8 mouse cellular contexts compared by ENCODE assay signal in genomic region chr11:83409792-83410291, GRCm38 (mm10). TPM values are rescaled to one million over a fixed set of nuclear protein-coding genes. Genes with fewer than 3 reads are reported as not detected.
DNase-seq lines count a peak whose midpoint lies in the region; ATAC-seq and TF ChIP-seq lines count a peak whose summit lies in the region.

No protein-coding gene starts in this region.

- H3K27me3 ChIP-seq in lung, postnatal 0 days (replicated peaks; ENCODE audit: insufficient read depth, low read length), result no peaks in the 10 kb centered on the region
- no peaks in the 10 kb centered on the region for H3K27me3 ChIP-seq in forebrain, postnatal 0 days (ENCODE audit: insufficient read depth, low read length)
- peaks cover 70% of the 10 kb centered on the region for H3K27me3 ChIP-seq in liver, embryonic 13.5 days

- H3K27ac ChIP-seq in lung, postnatal 0 days (ENCODE audit: low read length), result no peak overlapping the region
- peak overlapping the region; percentile 36 for H3K27ac ChIP-seq in forebrain, postnatal 0 days (ENCODE audit: low read depth, low read length)
- no peak overlapping the region for H3K27ac ChIP-seq in liver, embryonic 13.5 days

- TF ChIP-seq CTCF in lung, postnatal 0 days (IDR thresholded peaks at IDR 0.05), result no peak
- TF ChIP-seq CTCF in forebrain, postnatal 0 days (IDR thresholded peaks at IDR 0.05; ENCODE audit: low read depth), result no peak

- H3K4me1 ChIP-seq in lung, postnatal 0 days (ENCODE audit: insufficient read depth, low read depth, low read length), result peaks cover 4% of the 10 kb centered on the region; the same call in 1 of the 2 replicates
- peaks cover 4% of the 10 kb centered on the region; the same call in 1 of the 2 replicates for H3K4me1 ChIP-seq in forebrain, postnatal 0 days (ENCODE audit: insufficient read depth)
- peaks cover 3% of the 10 kb centered on the region; the same call in 1 of the 2 replicates for H3K4me1 ChIP-seq in liver, embryonic 13.5 days (replicated peaks)

- H3K9me3 ChIP-seq in lung, postnatal 0 days (ENCODE audit: low read length), result no peaks in the 10 kb centered on the region
- no peaks in the 10 kb centered on the region for H3K9me3 ChIP-seq in forebrain, postnatal 0 days (ENCODE audit: low read length)
- H3K9me3 ChIP-seq in liver, embryonic 13.5 days (replicated peaks), result no peaks in the 10 kb centered on the region

- no peak for DNase-seq in lung, postnatal 0 days (ENCODE audit: low spot score)
- no peak for DNase-seq in lung, postnatal 14 days
- DNase-seq in cerebellum, postnatal 4 days (ENCODE audit: low spot score in 2 of 2), result peak; percentile 29 to 32
- peak; percentile 39 for DNase-seq in forebrain, postnatal 0 days
- no peak for DNase-seq in liver, embryonic 13.5 days
- no peak for DNase-seq in spleen, postnatal 36 days (ENCODE audit: low spot score in 2 of 2)
- no peak for DNase-seq in urinary bladder, adult 18-20 months (ENCODE audit: low spot score in 2 of 2)
- DNase-seq in urinary bladder, postnatal 10 days (ENCODE audit: low spot score), result no peak

- H3K4me2 ChIP-seq in lung, postnatal 0 days (replicated peaks; ENCODE audit: low read depth, low read length), result peak overlapping the region; percentile 99
- peak overlapping the region; percentile 91 for H3K4me2 ChIP-seq in forebrain, postnatal 0 days (ENCODE audit: low read depth)
- H3K4me2 ChIP-seq in liver, embryonic 13.5 days, result peak overlapping the region; percentile 68

- peak; percentile 40; the same call in 1 of the 2 replicates for ATAC-seq in lung, postnatal 0 days
- ATAC-seq in forebrain, postnatal 0 days, result peak; percentile 47
- no peak for ATAC-seq in liver, embryonic 13.5 days (ENCODE audit: low read depth)

- H3K9ac ChIP-seq in lung, postnatal 0 days (replicated peaks; ENCODE audit: low read depth), result no peak overlapping the region
- peak overlapping the region; percentile 77 for H3K9ac ChIP-seq in forebrain, postnatal 0 days
- peak overlapping the region; percentile 45 for H3K9ac ChIP-seq in liver, embryonic 13.5 days

- no peak for TF ChIP-seq EP300 in lung, postnatal 0 days (IDR thresholded peaks at IDR 0.05)

- H3K4me3 ChIP-seq in lung, postnatal 0 days (ENCODE audit: low read depth, low read length), result peak overlapping the region; percentile 59
- H3K4me3 ChIP-seq in forebrain, postnatal 0 days (ENCODE audit: low read depth, low read length), result peak overlapping the region; percentile 97
- H3K4me3 ChIP-seq in liver, embryonic 13.5 days (replicated peaks), result peak overlapping the region; percentile 62

- WGBS in lung, postnatal 0 days, result 6% methylated on average over 29 of the region's 40 CpGs
- WGBS in forebrain, postnatal 0 days, result 4% methylated on average over 36 of the region's 40 CpGs
- WGBS in liver, embryonic 13.5 days (ENCODE audit: insufficient replicate concordance), result 3% methylated on average over 25 of the region's 40 CpGs

- H3K36me3 ChIP-seq in lung, postnatal 0 days (ENCODE audit: insufficient read depth, low read length), result no peaks in the 10 kb centered on the region; the same call in 1 of the 2 replicates
- 0 out of 2 replicates have a peak, but pooled peaks cover 4% of the 10 kb centered on the region for H3K36me3 ChIP-seq in forebrain, postnatal 0 days (ENCODE audit: insufficient read depth)
- no peaks in the 10 kb centered on the region for H3K36me3 ChIP-seq in liver, embryonic 13.5 days

RNA-seq across cellular contexts. Expression of gene Rasl10b, which starts 0.9 kb away (rescaled TPM):
- polyA plus RNA-seq in lung, postnatal 0 days (2015; fragmentation: Nextera tagmentation; extraction: Ambion mirVana), result 0.80 and 1.2 TPM in 2 replicates
- total RNA-seq in forebrain, postnatal 0 days (2014; rRNA removed), result 99.0 and 107 TPM in 2 replicates
- 38.4 and 38.6 TPM in 2 replicates for polyA plus RNA-seq in forebrain, postnatal 0 days (2015; fragmentation: Nextera tagmentation; extraction: Ambion mirVana)
- 0.20 and 0.27 TPM in 2 replicates for polyA plus RNA-seq in liver, embryonic 13.5 days (2015; fragmentation: Nextera tagmentation; extraction: Ambion mirVana)

RNA-seq across cellular contexts. Expression of gene Gas2l2, which starts 19.4 kb away (rescaled TPM):
- 1.8 and 2.2 TPM in 2 replicates for polyA plus RNA-seq in lung, postnatal 0 days (2015; fragmentation: Nextera tagmentation; extraction: Ambion mirVana)
- 1.2 and 1.3 TPM in 2 replicates for total RNA-seq in forebrain, postnatal 0 days (2014; rRNA removed)
- polyA plus RNA-seq in forebrain, postnatal 0 days (2015; fragmentation: Nextera tagmentation; extraction: Ambion mirVana), result 0.50 and 0.98 TPM in 2 replicates
- not detected in 2 replicates for polyA plus RNA-seq in liver, embryonic 13.5 days (2015; fragmentation: Nextera tagmentation; extraction: Ambion mirVana)

RNA-seq across cellular contexts. Expression of gene 1700020L24Rik, which starts 27.6 kb away (rescaled TPM):
- polyA plus RNA-seq in lung, postnatal 0 days (2015; fragmentation: Nextera tagmentation; extraction: Ambion mirVana), result 0.23 and 0.54 TPM in 2 replicates
- total RNA-seq in forebrain, postnatal 0 days (2014; rRNA removed), result 0.24 and 0.77 TPM in 2 replicates
- 0.40 and 0.63 TPM in 2 replicates for polyA plus RNA-seq in forebrain, postnatal 0 days (2015; fragmentation: Nextera tagmentation; extraction: Ambion mirVana)
- polyA plus RNA-seq in liver, embryonic 13.5 days (2015; fragmentation: Nextera tagmentation; extraction: Ambion mirVana), result 0.65 and 0.78 TPM in 2 replicates

RNA-seq across cellular contexts. Expression of gene Mmp28, which starts 53.0 kb away (rescaled TPM):
- 4.2 and 5.1 TPM in 2 replicates for polyA plus RNA-seq in lung, postnatal 0 days (2015; fragmentation: Nextera tagmentation; extraction: Ambion mirVana)
- total RNA-seq in forebrain, postnatal 0 days (2014; rRNA removed), result 2.5 and 5.6 TPM in 2 replicates
- polyA plus RNA-seq in forebrain, postnatal 0 days (2015; fragmentation: Nextera tagmentation; extraction: Ambion mirVana), result 0.97 and 1.1 TPM in 2 replicates
- 0.47 and 0.50 TPM in 2 replicates for polyA plus RNA-seq in liver, embryonic 13.5 days (2015; fragmentation: Nextera tagmentation; extraction: Ambion mirVana)

Comparison
In these comparisons a context has a peak if more than half of its experiments do, and no peak if none do; other contexts are left out.
1. DNase-seq: peak in cerebellum, postnatal 4 days (2 of 2) and forebrain, postnatal 0 days (single experiment); none in lung, postnatal 0 days (single experiment), lung, postnatal 14 days (single experiment), liver, embryonic 13.5 days (single experiment), spleen, postnatal 36 days (0 of 2), urinary bladder, adult 18-20 months (0 of 2) and urinary bladder, postnatal 10 days (single experiment).
2. RNA of gene Rasl10b, which starts 0.9 kb away (polyA plus RNA-seq): 38.4 to 38.6 TPM in forebrain, postnatal 0 days; 0.80 to 1.2 TPM in lung, postnatal 0 days and 0.20 to 0.27 TPM in liver, embryonic 13.5 days; every median in the first group is over 10 times any median in the second.
3. Peak in every context shown above with its lines, with median percentiles within 50 percentile points of each other: H3K4me2 ChIP-seq and H3K4me3 ChIP-seq.